Mouse (Mus musculus) thymus, adult 2 months (tissue): Measurements from ENCODE around the gene Mtor.

Source experiments
- CTCF ChIP-seq: fragments of 200-500 bp; IDR thresholded peaks from 2 replicates; pipeline ENCODE4 v1.5.1; 2012; ENCODE audit warnings: mild to moderate bottlenecking, control low read depth, low read length, moderate library complexity, borderline replicate concordance; ENCODE audit not compliant: control insufficient read depth, poor library complexity, insufficient read depth; ENCODE audit errors: extremely low read depth
- POLR2A ChIP-seq: fragments of 200-500 bp; IDR thresholded peaks from 2 replicates; pipeline ENCODE4 v1.6.1; 2012; ENCODE audit warnings: mild to moderate bottlenecking, low read length, control low read depth, moderate library complexity; ENCODE audit not compliant: control insufficient read depth, poor library complexity, insufficient read depth; ENCODE audit errors: extremely low read depth

DNA sequence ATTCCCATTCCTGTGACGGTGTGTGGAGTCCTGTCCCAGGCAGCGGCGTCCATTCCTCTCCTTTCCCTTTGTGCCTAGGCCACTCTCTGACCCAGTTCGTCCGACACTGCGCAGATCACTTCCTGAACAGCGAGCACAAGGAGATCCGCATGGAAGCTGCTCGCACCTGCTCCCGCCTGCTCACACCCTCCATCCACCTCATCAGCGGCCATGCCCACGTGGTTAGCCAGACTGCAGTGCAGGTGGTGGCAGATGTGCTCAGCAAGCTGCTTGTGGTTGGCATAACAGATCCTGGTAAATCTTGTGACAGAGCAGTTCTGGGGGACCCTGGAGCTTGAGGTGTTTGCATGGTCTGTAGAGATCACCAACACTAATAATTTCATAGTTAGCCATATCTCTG lies 16.5 kb downstream of the Mtor start:
- TF ChIP-seq CTCF: no peak
- no peak for TF ChIP-seq POLR2A
